Mouse (Mus musculus) spleen, adult 2 months (tissue): Measurements from ENCODE around the gene S100a11. TPM values are rescaled to one million over a fixed set of nuclear protein-coding genes. Genes with fewer than 3 reads are reported as not detected.
A peak's percentile ranks its signal among the peaks of the same experiment; 100 is the strongest.

ENCODE experiments used
- DNase-seq, 2 experiments: peaks; one replicate each; pipeline versions ENCODE4 v3.0.0 to v3.0.0-alpha.2; 2012 to 2021; ENCODE audit warnings: low spot score in 2 of 2, low read depth in 1 of 2
- H3K27ac ChIP-seq: fragments of 200-500 bp; 2 replicates; pipeline ENCODE4 v1.5.1; 2012; ENCODE audit warnings: low read length, inconsistent platforms; ENCODE audit not compliant: insufficient read depth
- H3K27me3 ChIP-seq: fragments of 200-500 bp; 2 replicates; pipeline ENCODE4 v1.6.1; 2012; ENCODE audit warnings: mild to moderate bottlenecking, moderate library complexity, low read length, inconsistent platforms; ENCODE audit not compliant: control insufficient read depth, insufficient read depth
- H3K36me3 ChIP-seq: fragments of 200-500 bp; 2 replicates; pipeline ENCODE4 v1.6.1; 2012; ENCODE audit warnings: mild to moderate bottlenecking, low read length, inconsistent platforms; ENCODE audit not compliant: control insufficient read depth, insufficient read depth
- H3K4me1 ChIP-seq: fragments of 200-500 bp; 2 replicates; pipeline ENCODE4 v1.6.1; 2011; ENCODE audit warnings: inconsistent platforms; ENCODE audit not compliant: control insufficient read depth, insufficient read depth, insufficient read length
- H3K4me3 ChIP-seq: fragments of 200-500 bp; 2 replicates; pipeline ENCODE4 v1.5.1; 2011; ENCODE audit warnings: mild to moderate bottlenecking, inconsistent platforms; ENCODE audit not compliant: insufficient read depth, insufficient read length; ENCODE audit errors: extremely low read depth
- CTCF ChIP-seq: fragments of 200-500 bp; IDR thresholded peaks from 2 replicates; pipeline ENCODE4 v1.5.1; 2011; ENCODE audit warnings: mild to moderate bottlenecking, inconsistent platforms; ENCODE audit not compliant: insufficient read depth, insufficient read length, insufficient replicate concordance; ENCODE audit errors: extremely low read depth
- POLR2A ChIP-seq: fragments of 200-500 bp; IDR thresholded peaks from 2 replicates; pipeline ENCODE4 v1.6.1; 2011; ENCODE audit warnings: low read depth, low read length, inconsistent platforms
- WGBS: fragments of 180-500 bp; shearing (Covaris S2); methylation state at CpG from one replicate; pipeline ENCODE4 v1.1.7; 2018; 5-methylcytosine and 5-hydroxymethylcytosine counted together
- polyA plus RNA-seq: library from polyadenylated mRNA; depleted of rRNA; stranded (reverse); fragments of >200 nt; gene quantifications from 2 replicates; pipeline ENCODE4 v1.2.3, GENCODE M21; 2012

Gene S100a11
- polyA plus RNA-seq, 1 experiment: 72.5 TPM

DNA sequence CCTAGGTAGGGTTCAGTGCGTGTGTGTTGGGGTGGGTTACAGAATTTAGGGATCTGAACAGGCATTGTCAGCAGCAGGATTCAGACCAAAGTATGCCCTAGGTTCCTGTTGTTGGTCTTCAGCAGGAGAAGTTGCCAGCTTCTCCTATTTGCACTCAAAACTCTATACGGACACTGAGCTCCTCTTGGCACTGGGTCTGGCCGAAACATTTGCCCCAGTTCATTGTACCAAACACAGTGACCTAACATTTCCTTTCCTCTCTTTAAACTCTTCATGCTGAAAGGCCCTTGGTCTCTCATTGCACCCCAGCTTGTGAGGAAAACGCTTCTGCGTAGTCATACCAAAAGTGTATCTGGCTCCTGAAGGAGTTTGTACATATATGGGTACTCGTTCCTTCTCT is 39.7 kb downstream of the S100a11 start:
- Histone ChIP-seq H3K36me3 (peaks cover 29% of the 10 kb centered on the region), H3K4me1 (peaks cover 23% of the 10 kb centered on the region), H3K27ac (no peak overlapping the region), H3K27me3 (no peaks in the 10 kb centered on the region), H3K4me3 (no peak overlapping the region)
- 91% methylated on average over 6 of the region's 6 CpGs for WGBS
- no peak for DNase-seq
- no peak for TF ChIP-seq CTCF
- TF ChIP-seq POLR2A: no peak

- Histone ChIP-seq H3K4me1 (peaks cover 18% of the 10 kb centered on the region), H3K27me3 (no peaks in the 10 kb centered on the region), H3K36me3 (peaks cover 31% of the 10 kb centered on the region), H3K4me3 (no peak overlapping the region), H3K27ac (0 out of 2 replicates have a peak overlapping the region, but pooled peaks have one; percentile 7)
- TF ChIP-seq CTCF: no peak
- no peak for TF ChIP-seq POLR2A
- no peak for DNase-seq
- WGBS: 32% methylated on average over 2 of the region's 2 CpGs
Measured at GRCm38 (mm10) chr3:93562372-93562771, 42.1 kb downstream of the S100a11 start.

DNA sequence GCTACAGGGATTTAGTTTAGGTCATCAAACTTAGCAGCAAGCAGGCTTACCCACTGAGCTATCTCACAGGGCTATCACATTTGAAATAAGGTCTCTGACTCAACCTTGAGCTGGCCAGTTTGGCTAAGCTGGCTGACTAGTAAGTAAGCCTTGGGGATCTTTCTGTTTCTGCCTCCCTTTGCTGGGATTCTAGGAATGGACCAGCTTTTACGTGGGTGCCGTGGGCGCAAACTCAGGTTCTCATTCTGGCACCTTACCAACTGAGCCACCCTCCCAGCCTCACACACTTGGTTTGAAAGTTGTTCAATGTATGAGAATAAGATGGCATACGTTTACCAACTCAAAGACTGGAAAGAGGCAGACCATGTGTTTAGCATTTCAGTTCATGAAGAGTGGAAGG is 42.9 kb downstream of the S100a11 start:
- peaks cover 13% of the 10 kb centered on the region for H3K4me1 ChIP-seq

DNA sequence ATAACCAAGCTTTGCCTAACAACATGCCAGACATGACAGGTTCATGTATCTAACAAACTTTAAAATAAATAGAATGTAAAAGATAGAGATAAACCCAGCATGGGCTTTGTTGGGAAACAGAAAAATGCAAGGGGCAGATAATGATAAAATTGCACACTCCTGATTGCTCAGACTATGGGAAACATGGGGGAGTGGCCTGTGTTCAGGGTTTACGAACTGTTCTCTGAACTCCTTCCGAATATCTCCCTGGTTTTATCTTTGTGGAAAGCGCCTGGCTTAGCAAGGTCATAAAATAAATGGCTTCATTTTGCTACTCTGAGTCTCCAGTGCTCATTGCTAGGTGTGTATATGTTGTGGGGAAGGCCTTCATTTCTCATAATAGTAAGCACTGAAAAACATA is 46.6 kb downstream of the S100a11 start:
- Histone ChIP-seq H3K36me3 (peaks cover 21% of the 10 kb centered on the region), H3K4me1 (peaks cover 5% of the 10 kb centered on the region; the same call in 1 of the 2 replicates), H3K27me3 (no peaks in the 10 kb centered on the region), H3K27ac (no peak overlapping the region), H3K4me3 (no peak overlapping the region)
- WGBS: 80% methylated on average over 3 of the region's 3 CpGs
- no peak for DNase-seq
- no peak for TF ChIP-seq CTCF
- TF ChIP-seq POLR2A: no peak

More for the DNA sequence above, 42.9 kb downstream of the S100a11 start:
- peaks cover 31% of the 10 kb centered on the region for H3K36me3 ChIP-seq
- TF ChIP-seq CTCF: no peak
- no peak for TF ChIP-seq POLR2A
- H3K27me3 ChIP-seq: no peaks in the 10 kb centered on the region
- WGBS: 93% methylated on average over 4 of the region's 4 CpGs
- no peak for DNase-seq
- H3K27ac ChIP-seq: no peak overlapping the region
- H3K4me3 ChIP-seq: no peak overlapping the region

GRCm38 (mm10) chr3:93567721-93568120 is 47.4 kb downstream of the S100a11 start:
- 41% methylated on average over 6 of the region's 6 CpGs for WGBS

DNA sequence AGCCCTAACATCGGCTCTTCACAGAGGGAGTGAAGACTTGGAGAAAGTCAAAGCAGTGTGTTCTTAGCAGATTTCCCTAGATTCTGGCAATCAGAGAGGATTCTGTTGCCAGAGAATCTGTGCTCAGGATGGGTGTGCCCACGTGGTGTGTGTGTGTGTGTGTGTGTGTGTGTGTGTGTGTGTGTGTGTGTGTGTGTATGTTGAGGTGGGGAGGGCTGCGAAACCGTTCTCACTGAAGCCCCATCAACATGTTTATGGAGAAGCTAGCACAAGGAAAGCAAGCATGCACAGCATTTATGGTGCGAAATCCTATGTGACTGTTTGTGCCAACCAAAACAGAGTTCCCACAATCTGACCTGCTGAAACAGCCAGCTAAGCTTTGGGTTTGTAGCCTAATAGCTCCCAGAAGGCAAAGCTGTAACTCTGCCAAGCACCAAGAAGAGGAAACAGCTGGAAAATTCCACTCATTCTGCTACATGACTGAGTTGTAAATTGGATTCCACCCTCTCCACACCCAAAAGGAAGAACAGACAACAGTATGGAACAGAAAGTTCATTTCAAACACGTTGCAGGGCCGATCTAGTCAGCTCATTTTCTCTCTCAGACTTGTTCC is 48.2 kb downstream of the S100a11 start:
- Histone ChIP-seq H3K27ac (no peak overlapping the region), H3K4me1 (no peaks in the 10 kb centered on the region), H3K36me3 (peaks cover 11% of the 10 kb centered on the region), H3K27me3 (no peaks in the 10 kb centered on the region), H3K4me3 (no peak overlapping the region)
- TF ChIP-seq POLR2A: no peak
- TF ChIP-seq CTCF: no peak
- no peak for DNase-seq
- WGBS: 71% methylated on average over 7 of the region's 7 CpGs

More at GRCm38 (mm10) chr3:93567721-93568120, 47.4 kb downstream of the S100a11 start:
- no peaks in the 10 kb centered on the region for H3K27me3 ChIP-seq
- peaks cover 17% of the 10 kb centered on the region for H3K36me3 ChIP-seq
- H3K4me1 ChIP-seq: no peaks in the 10 kb centered on the region
- H3K27ac ChIP-seq: no peak overlapping the region
- DNase-seq: no peak
- TF ChIP-seq POLR2A (no peak), CTCF (no peak)
- H3K4me3 ChIP-seq: no peak overlapping the region

DNA sequence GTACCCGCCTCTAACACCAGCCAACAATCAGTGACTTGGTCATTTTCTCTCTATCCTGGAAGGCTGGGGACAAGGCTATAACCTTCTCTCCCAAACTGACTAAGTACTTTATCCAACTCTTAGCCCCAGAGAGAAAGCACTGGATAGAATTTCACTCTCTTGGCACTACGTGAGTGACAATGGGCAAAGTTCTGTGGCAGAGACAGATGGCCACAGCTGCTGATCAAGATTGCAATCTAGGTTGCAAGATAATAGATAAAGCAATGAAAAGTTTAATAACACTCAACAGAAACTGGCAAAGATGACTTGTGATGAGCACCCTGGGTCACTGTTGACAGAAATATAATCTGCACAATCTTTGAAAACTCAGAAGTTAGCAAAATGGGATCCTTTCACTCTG is 48.8 kb downstream of the S100a11 start:
- WGBS: 74% methylated on average over 2 of the region's 2 CpGs
- H3K27me3 ChIP-seq: no peaks in the 10 kb centered on the region
- DNase-seq: no peak
- H3K36me3 ChIP-seq: peaks cover 9% of the 10 kb centered on the region
- H3K4me1 ChIP-seq: no peaks in the 10 kb centered on the region
- H3K4me3 ChIP-seq: no peak overlapping the region
- TF ChIP-seq CTCF (no peak), POLR2A (no peak)
- H3K27ac ChIP-seq: no peak overlapping the region
